In genomic region chr6:70709338-70710055, GRCm38 (mm10) we compare ENCODE assay signal across 8 mouse cellular contexts.
DNase-seq lines count a peak whose midpoint lies in the region; ATAC-seq and TF ChIP-seq lines count a peak whose summit lies in the region.

No protein-coding gene starts in this region.

- peak overlapping the region; percentile 38 for H3K4me2 ChIP-seq in intestine, postnatal 0 days (replicated peaks; ENCODE audit: low read depth)
- peak overlapping the region; percentile 58 for H3K4me2 ChIP-seq in liver, embryonic 13.5 days

- H3K4me1 ChIP-seq in ES-Bruce4 (ENCODE audit: control insufficient read depth, insufficient read depth, low read length), result no peaks in the 10 kb centered on the region
- no peaks in the 10 kb centered on the region for H3K4me1 ChIP-seq in intestine, postnatal 0 days (replicated peaks; ENCODE audit: control insufficient read depth, insufficient read depth, low read length)
- peaks cover 29% of the 10 kb centered on the region for H3K4me1 ChIP-seq in liver, embryonic 13.5 days (replicated peaks)

- TF ChIP-seq CTCF in ES-Bruce4 (IDR thresholded peaks at IDR 0.05; ENCODE audit: low read depth, low read length), result peak; percentile 58
- peak; percentile 93 for TF ChIP-seq CTCF in intestine, postnatal 0 days (IDR thresholded peaks at IDR 0.05; ENCODE audit: low read depth)

- H3K27me3 ChIP-seq in ES-Bruce4 (ENCODE audit: control insufficient read depth, insufficient read depth, low read length, poor library complexity, severe bottlenecking), result no peaks in the 10 kb centered on the region
- no peaks in the 10 kb centered on the region for H3K27me3 ChIP-seq in intestine, postnatal 0 days (replicated peaks; ENCODE audit: control insufficient read depth, insufficient read depth, low read length)
- H3K27me3 ChIP-seq in liver, embryonic 13.5 days, result no peaks in the 10 kb centered on the region

- WGBS in intestine, postnatal 0 days, result 9% methylated on average over 7 of the region's 7 CpGs
- WGBS in liver, embryonic 13.5 days (ENCODE audit: insufficient replicate concordance), result 3% methylated on average over 7 of the region's 7 CpGs

- H3K9me3 ChIP-seq in ES-Bruce4 (replicated peaks; ENCODE audit: control insufficient read depth, insufficient read depth, low read length, poor library complexity, severe bottlenecking), result no peaks in the 10 kb centered on the region
- H3K9me3 ChIP-seq in intestine, postnatal 0 days (ENCODE audit: control insufficient read depth), result no peaks in the 10 kb centered on the region
- H3K9me3 ChIP-seq in liver, embryonic 13.5 days (replicated peaks), result no peaks in the 10 kb centered on the region

- no peaks in the 10 kb centered on the region for H3K36me3 ChIP-seq in ES-Bruce4 (ENCODE audit: control insufficient read depth, insufficient read depth, low read length, poor library complexity, severe bottlenecking)
- no peaks in the 10 kb centered on the region for H3K36me3 ChIP-seq in intestine, postnatal 0 days (ENCODE audit: control insufficient read depth, insufficient read depth)
- no peaks in the 10 kb centered on the region for H3K36me3 ChIP-seq in liver, embryonic 13.5 days

- H3K9ac ChIP-seq in ES-Bruce4 (ENCODE audit: low read depth, poor library complexity, severe bottlenecking), result no peak overlapping the region
- no peak overlapping the region for H3K9ac ChIP-seq in intestine, postnatal 0 days (ENCODE audit: low read depth, low read length)
- H3K9ac ChIP-seq in liver, embryonic 13.5 days, result peak overlapping the region; percentile 33; the same call in 1 of the 2 replicates

- H3K27ac ChIP-seq in ES-Bruce4 (ENCODE audit: insufficient read depth, low read length), result no peak overlapping the region
- H3K27ac ChIP-seq in intestine, postnatal 0 days (ENCODE audit: low read depth, low read length), result peak overlapping the region; percentile 21
- peak overlapping the region; percentile 69 for H3K27ac ChIP-seq in liver, embryonic 13.5 days

- TF ChIP-seq POLR2A in ES-Bruce4 (IDR thresholded peaks at IDR 0.05; ENCODE audit: insufficient read depth, low read length), result no peak

- no peak for TF ChIP-seq EP300 in ES-Bruce4 (IDR thresholded peaks at IDR 0.05; ENCODE audit: insufficient read depth, low read depth, low read length)

- no peak overlapping the region for H3K4me3 ChIP-seq in ES-Bruce4 (ENCODE audit: low read depth, low read length)
- no peak overlapping the region for H3K4me3 ChIP-seq in intestine, postnatal 0 days (ENCODE audit: low read depth, low read length)
- H3K4me3 ChIP-seq in liver, embryonic 13.5 days (replicated peaks), result peak overlapping the region; percentile 34

- peak; percentile 28 for DNase-seq in 3134 (ENCODE audit: extremely low read depth, insufficient read length, low spot score)
- peak; percentile 43 for DNase-seq in cerebellum, adult 8-10 months
- DNase-seq in liver, embryonic 13.5 days, result peak; percentile 68
- DNase-seq in naive thymus-derived CD4-positive, alpha-beta T cell, adult 2 months (ENCODE audit: low read depth), result peak; percentile 72
- DNase-seq in thymus, postnatal 14 days, result peak; percentile 75

- peak; percentile 79 for ATAC-seq in granulocyte monocyte progenitor cell, adult 5-6 weeks (replicated peaks; ENCODE audit: poor library complexity, severe bottlenecking)
- ATAC-seq in intestine, postnatal 0 days, result peak; percentile 93
- peak; percentile 93 for ATAC-seq in liver, embryonic 13.5 days (ENCODE audit: low read depth)
